Mouse (Mus musculus) left cerebral cortex, postnatal 4 days (tissue): ENCODE data around the gene Ccn2. TPM values are rescaled to one million over a fixed set of nuclear protein-coding genes. Genes with fewer than 3 reads are reported as not detected.

ENCODE experiments used
- DNase-seq: peaks from one replicate; pipeline ENCODE4 v3.0.0-alpha.2; 2022
- intact Hi-C: fragments of 180-260 bp; cut with DNase I; formaldehyde crosslinking; loops from one replicate; pipeline ENCODE4 v1.15.1; 2025
- total RNA-seq, 2 experiments: library from RNA; stranded (reverse); gene quantifications; 2 replicates each; pipeline ENCODE4 v1.2.3; 2021

The Ccn2 gene
- total RNA-seq, 2 experiments from 2014 or later = 26.6 to 28.2 TPM

GRCm38 (mm10) chr10:24638306-24639070 is 43.2 kb downstream of the Ccn2 start:
- DNase-seq = no peak
- intact Hi-C loops = loop anchor here (10.0 kb wide), 1 partner anchor 76 kb away; the partner anchor contains the start of gene Enpp1

GRCm38 (mm10) chr10:24639596-24639995 is 44.4 kb downstream of the Ccn2 start:
- intact Hi-C loops = loop anchor here (10.0 kb wide), 1 partner anchor 75 kb away; the partner anchor contains the start of gene Enpp1

GRCm38 (mm10) chr10:24640186-24640875 is 45.1 kb downstream of the Ccn2 start:
- intact Hi-C loops = loop anchor here (5.0 kb wide), 1 partner anchor 152 kb away; no protein-coding TSS in a partner anchor
- no peak for DNase-seq

More at GRCm38 (mm10) chr10:24639596-24639995, 44.4 kb downstream of the Ccn2 start:
- DNase-seq = no peak

- intact Hi-C loops = loop anchor here (5.0 kb wide), 1 partner anchor 151 kb away; no protein-coding TSS in a partner anchor
- no peak for DNase-seq
Observed at GRCm38 (mm10) chr10:24641416-24642140, 46.3 kb downstream of the Ccn2 start.

GRCm38 (mm10) chr10:24642796-24643580 is 47.7 kb downstream of the Ccn2 start:
- intact Hi-C loops = loop anchor here (5.0 kb wide), 1 partner anchor 149 kb away; no protein-coding TSS in a partner anchor
- DNase-seq = no peak

GRCm38 (mm10) chr10:24645169-24645568 is 49.9 kb downstream of the Ccn2 start:
- intact Hi-C loops = no loop called here
- DNase-seq = no peak

Other genes starting within 250 kb of the Ccn2 start
- 1 to 10 TPM; 4.2 to 4.8 TPM for gene Enpp1, start 116.7 kb downstream of the Ccn2 start, total RNA-seq
- gene Enpp3, start 247.4 kb downstream of the Ccn2 start, total RNA-seq = 1 to 10 TPM in 1 of 2 experiments, under 1 TPM in 1; 0.97 to 1.8 TPM